ENCODE assay signal across 27 mouse cellular contexts in genomic region chr11:20253088-20253487, GRCm38 (mm10). TPM values are rescaled to one million over a fixed set of nuclear protein-coding genes. Genes with fewer than 3 reads are reported as not detected.
DNase-seq lines count a peak whose midpoint lies in the region; ATAC-seq and TF ChIP-seq lines count a peak whose summit lies in the region.
"Had no signal": no experiment of that assay in that cellular context is flagged by ENCODE, and none has a peak within 500 bp of the region (broad histone marks: within the 10 kb centered on the region; RNA-seq: fewer than 3 reads in every experiment).

No protein-coding gene starts in this region.

- intact Hi-C loops in heart, postnatal 25 days (cut with DNase I) = no loop called here

- no peak for TF ChIP-seq EP300 in MEL (IDR thresholded peaks at IDR 0.05; ENCODE audit: low read depth in 1 of 2, low read length in 2 of 2)

- H3K4me2 ChIP-seq in midbrain, embryonic 13.5 days (replicated peaks) = no peak overlapping the region
- H3K4me2 ChIP-seq: embryonic facial prominence, embryonic 15.5 days; forebrain, embryonic 15.5 days; limb, embryonic 12.5 days; liver, embryonic 15.5 days; lung, embryonic 14.5 days; midbrain, embryonic 11.5 days; stomach, embryonic 15.5 days had no signal

- peaks cover 0 to under 1% of the 10 kb centered on the region in 2 experiments; a peak in 2 of 4 replicates for H3K27me3 ChIP-seq in MEL (ENCODE audit: control insufficient read depth in 1 of 2, insufficient read depth in 2 of 2, low read length in 2 of 2)
- H3K27me3 ChIP-seq in midbrain, embryonic 13.5 days = no peaks in the 10 kb centered on the region
- H3K27me3 ChIP-seq: embryonic facial prominence, embryonic 15.5 days; forebrain, embryonic 15.5 days; limb, embryonic 12.5 days; stomach, embryonic 15.5 days had no signal

- H3K9ac ChIP-seq in MEL (ENCODE audit: control insufficient read depth, low read depth, low read length, poor library complexity, severe bottlenecking) = no peak overlapping the region
- no peak overlapping the region for H3K9ac ChIP-seq in midbrain, embryonic 13.5 days (replicated peaks)
- H3K9ac ChIP-seq: embryonic facial prominence, embryonic 15.5 days; forebrain, embryonic 15.5 days; limb, embryonic 12.5 days; liver, embryonic 15.5 days; lung, embryonic 14.5 days; stomach, embryonic 15.5 days had no signal

- TF ChIP-seq POLR2A in MEL (IDR thresholded peaks at IDR 0.05; ENCODE audit: control insufficient read depth in 1 of 2, insufficient read depth in 1 of 2, low read depth in 1 of 2, low read length in 2 of 2, poor library complexity in 1 of 2) = no peak
- no peak for TF ChIP-seq POLR2A in embryonic fibroblast, embryonic 13.5 days (IDR thresholded peaks at IDR 0.05; ENCODE audit: low read depth, low read length)

- H3K4me1 ChIP-seq in MEL (ENCODE audit: control insufficient read depth in 1 of 2, insufficient read depth in 2 of 2, low read length in 2 of 2) = peaks cover 4 to 10% of the 10 kb centered on the region in 2 experiments
- peaks cover 4% of the 10 kb centered on the region for H3K4me1 ChIP-seq in embryonic fibroblast, embryonic 13.5 days (ENCODE audit: control insufficient read depth, insufficient read depth, low read length)
- peaks cover 14% of the 10 kb centered on the region for H3K4me1 ChIP-seq in midbrain, embryonic 13.5 days (replicated peaks)

- H3K79me2 ChIP-seq in MEL (ENCODE audit: control insufficient read depth, insufficient read depth, low read length, poor library complexity) = peaks cover 11% of the 10 kb centered on the region

- no peak for TF ChIP-seq RAD21 in MEL (IDR thresholded peaks at IDR 0.05; ENCODE audit: low read depth, low read length)

- peak; percentile 44 for DNase-seq in heart, adult 11 months
- no peak for DNase-seq in heart, postnatal 25 days (ENCODE audit: low spot score)
- DNase-seq in MEL (ENCODE audit: low read depth, low spot score) = no peak
- DNase-seq in thymus, adult 18-20 months = no peak
- DNase-seq in frontal cortex, postnatal 36 days (ENCODE audit: low spot score in 2 of 2) = no peak
- DNase-seq: adrenal gland, postnatal 14 days; cerebellum, adult 11-12 months; cerebellum, postnatal 10 days; heart, postnatal 14 days; kidney, adult 8-10 months; layer of hippocampus, adult 9-11 months; lung, embryonic 14.5 days; lung, postnatal 36 days; retina, postnatal 1 day; right cerebral cortex, postnatal 25 days; thymus, postnatal 14 days had no signal

- WGBS in midbrain, embryonic 13.5 days = 78% methylated on average over 2 of the region's 2 CpGs

- peaks cover 0 to 8% of the 10 kb centered on the region in 2 experiments; a peak in 2 of 4 replicates for H3K36me3 ChIP-seq in MEL (ENCODE audit: control insufficient read depth in 1 of 2, insufficient read depth in 2 of 2, low read length in 2 of 2)
- no peaks in the 10 kb centered on the region for H3K36me3 ChIP-seq in midbrain, embryonic 13.5 days
- H3K36me3 ChIP-seq: embryonic facial prominence, embryonic 15.5 days; forebrain, embryonic 10.5 days; forebrain, embryonic 15.5 days; limb, embryonic 12.5 days; liver, embryonic 15.5 days; stomach, embryonic 15.5 days had no signal

- no peaks in the 10 kb centered on the region for H3K9me3 ChIP-seq in MEL (replicated peaks; ENCODE audit: insufficient read depth, low read length)
- no peaks in the 10 kb centered on the region for H3K9me3 ChIP-seq in midbrain, embryonic 13.5 days
- H3K9me3 ChIP-seq: embryonic facial prominence, embryonic 15.5 days; forebrain, embryonic 10.5 days; forebrain, embryonic 15.5 days; liver, embryonic 15.5 days; stomach, embryonic 15.5 days had no signal

- ATAC-seq in midbrain, embryonic 13.5 days = no peak
- ATAC-seq: forebrain, embryonic 15.5 days; intestine, embryonic 16.5 days had no signal

- H3K4me3 ChIP-seq in MEL (ENCODE audit: control insufficient read depth in 1 of 2, insufficient read depth in 1 of 2, low read depth in 2 of 2, low read length in 2 of 2) = no peak overlapping the region
- H3K4me3 ChIP-seq in embryonic fibroblast, embryonic 13.5 days (ENCODE audit: insufficient read depth, low read length) = no peak overlapping the region
- no peak overlapping the region for H3K4me3 ChIP-seq in midbrain, embryonic 13.5 days (replicated peaks)
- H3K4me3 ChIP-seq: embryonic facial prominence, embryonic 15.5 days; forebrain, embryonic 10.5 days; forebrain, embryonic 15.5 days; limb, embryonic 12.5 days; liver, embryonic 15.5 days; stomach, embryonic 15.5 days had no signal

- H3K27ac ChIP-seq in MEL (ENCODE audit: control insufficient read depth, low read depth, low read length) = no peak overlapping the region
- peak overlapping the region; percentile 69 for H3K27ac ChIP-seq in embryonic fibroblast, embryonic 13.5 days (ENCODE audit: insufficient read depth, low read length)
- no peak overlapping the region for H3K27ac ChIP-seq in midbrain, embryonic 13.5 days
- H3K27ac ChIP-seq: embryonic facial prominence, embryonic 15.5 days; forebrain, embryonic 10.5 days; forebrain, embryonic 15.5 days; kidney, postnatal 0 days; limb, embryonic 12.5 days; liver, embryonic 15.5 days; stomach, embryonic 15.5 days had no signal

- TF ChIP-seq CTCF in MEL (IDR thresholded peaks at IDR 0.05 in 2 of 3, conservative IDR thresholded peaks at IDR 0.05 in 1 of 3; ENCODE audit: control insufficient read depth in 1 of 3, insufficient read depth in 1 of 3, low read depth in 2 of 3, low read length in 3 of 3, poor library complexity in 1 of 3, severe bottlenecking in 1 of 3) = no peak
- no peak for TF ChIP-seq CTCF in embryonic fibroblast, embryonic 13.5 days (IDR thresholded peaks at IDR 0.05; ENCODE audit: borderline replicate concordance, insufficient read depth, low read length)

TF ChIP-seq in MEL, 35 proteins besides CTCF, POLR2A, EP300 and RAD21:
- no peak for TF ChIP-seq KAT2A (conservative IDR thresholded peaks at IDR 0.05; ENCODE audit: low read depth, low read length)
- peak; percentile 25; the same call in 1 of the 2 replicates for TF ChIP-seq MAX (IDR thresholded peaks at IDR 0.05; ENCODE audit: low read length)
- no peak for TF ChIP-seq POLR2AphosphoS5 (IDR thresholded peaks at IDR 0.05; ENCODE audit: borderline replicate concordance, low read depth, low read length)
- TF ChIP-seq MAFK (IDR thresholded peaks at IDR 0.05; ENCODE audit: borderline replicate concordance, low read depth, low read length) = no peak
TF ChIP-seq in MEL: peak in this region for 1.

RNA-seq across cellular contexts. Expression of gene Cep68, which starts 3.9 kb away (rescaled TPM):
- total RNA-seq in heart, postnatal 25 days (2021) = 10 to 100 TPM; 44.9 to 52.1 TPM
- 20.0 and 22.2 TPM in 2 replicates for total RNA-seq in MEL (2012; rRNA removed)
- 10 to 100 TPM in 1 of 2 experiments, not detected in 1; 24.7 TPM for polyA plus RNA-seq in MEL (2012; ENCODE audit: insufficient read depth in 1 of 2, insufficient read length in 2 of 2, low read depth in 1 of 2, low replicate concordance in 2 of 2, missing spikeins in 1 of 2)
- 14.7 and 17.4 TPM in 2 replicates for polyA plus RNA-seq in embryonic fibroblast, embryonic 13.5 days (2011; ENCODE audit: insufficient read length, low read depth, missing spikeins)
- 26.5 and 27.9 TPM in 2 replicates for polyA plus RNA-seq in midbrain, embryonic 13.5 days (2015; fragmentation: Nextera tagmentation; extraction: Ambion mirVana)

RNA-seq across cellular contexts. Expression of gene Rab1a, which starts 51.9 kb away (rescaled TPM):
- total RNA-seq in heart, postnatal 25 days (2021) = 100 to 1,000 TPM; 118 to 135 TPM
- 79.5 and 83.9 TPM in 2 replicates for total RNA-seq in MEL (2012; rRNA removed)
- 100 to 1,000 TPM; 139 to 336 TPM for polyA plus RNA-seq in MEL (2012; ENCODE audit: insufficient read depth in 1 of 2, insufficient read length in 2 of 2, low read depth in 1 of 2, low replicate concordance in 2 of 2, missing spikeins in 1 of 2)
- 362 and 406 TPM in 2 replicates for polyA plus RNA-seq in embryonic fibroblast, embryonic 13.5 days (2011; ENCODE audit: insufficient read length, low read depth, missing spikeins)
- polyA plus RNA-seq in midbrain, embryonic 13.5 days (2015; fragmentation: Nextera tagmentation; extraction: Ambion mirVana) = 289 and 306 TPM in 2 replicates
